Mouse (Mus musculus) megakaryocyte, embryonic 14.5 days (primary cell): ENCODE data around the gene Crb2. TPM values are rescaled to one million over a fixed set of nuclear protein-coding genes. Genes with fewer than 3 reads are reported as not detected.

Experiments
- H3K27me3 ChIP-seq: replicated peaks from 2 replicates; pipeline ENCODE3; 2012; ENCODE audit warnings: inconsistent platforms
- H3K36me3 ChIP-seq: replicated peaks from 2 replicates; pipeline ENCODE3; 2012; ENCODE audit warnings: low read length, inconsistent platforms, mixed read lengths
- H3K4me1 ChIP-seq: 2 replicates; pipeline ENCODE4 v1.6.1; 2012; ENCODE audit warnings: inconsistent platforms
- H3K4me3 ChIP-seq: replicated peaks from 2 replicates; pipeline ENCODE3; 2012; ENCODE audit warnings: moderate library complexity, mild to moderate bottlenecking, inconsistent platforms
- H3K9me3 ChIP-seq: 2 replicates; pipeline ENCODE4 v1.6.1; 2012; ENCODE audit warnings: inconsistent platforms
- FLI1 ChIP-seq: IDR thresholded peaks from 2 replicates; pipeline ENCODE4 v1.6.1; 2012; ENCODE audit warnings: low read length, inconsistent platforms, mixed read lengths
- GATA1 ChIP-seq: IDR thresholded peaks from 3 replicates; pipeline ENCODE4 v1.6.1; 2012; ENCODE audit warnings: mixed read lengths, low read length, inconsistent platforms, borderline replicate concordance
- polyA plus RNA-seq: library from polyadenylated mRNA; stranded (reverse); fragments of >175 nt; gene quantifications from 2 replicates; pipeline ENCODE4 v1.2.3, GENCODE M21; 2012; ENCODE audit warnings: low replicate concordance; ENCODE audit not compliant: insufficient read depth

Crb2 gene
- polyA plus RNA-seq, 1 experiment, result not detected

GRCm38 (mm10) chr2:37842719-37843118, 66.7 kb downstream of the Crb2 start:
- H3K27me3 ChIP-seq, result no peaks in the 10 kb centered on the region
- no peak for TF ChIP-seq GATA1
- TF ChIP-seq FLI1, result no peak
- H3K4me3 ChIP-seq, result no peak overlapping the region
- H3K36me3 ChIP-seq, result peaks cover 27% of the 10 kb centered on the region
- no peaks in the 10 kb centered on the region for H3K9me3 ChIP-seq
- peaks cover 11% of the 10 kb centered on the region for H3K4me1 ChIP-seq

Other genes starting within 250 kb of the Crb2 start
- gene Strbp, start 72.4 kb upstream of the Crb2 start, polyA plus RNA-seq, result 0.10 and 3.3 TPM in 2 replicates